Mouse (Mus musculus): ENCODE results near the gene Gm2004. TPM values are rescaled to one million over a fixed set of nuclear protein-coding genes. Genes with fewer than 3 reads are reported as not detected.

Gene Gm2004
- 6.0 TPM for polyA plus RNA-seq (2014; fragmentation: Illumina TruSeq; extraction: RNeasy Lipid Tissue Mini Kit (QIAGEN cat#74804); ENCODE audit: insufficient read depth, low read depth, low replicate concordance)

GRCm38 (mm10) chr2:176149725-176150124, at the start of gene Gm2004:
Gene Gm2004, minus strand, starts transcription at chr2:176149825.

Other genes with a start within 250 kb of the Gm2004 start
- gene Zfp966, start 218.7 kb downstream of the Gm2004 start, polyA plus RNA-seq (2014; fragmentation: Illumina TruSeq; extraction: RNeasy Lipid Tissue Mini Kit (QIAGEN cat#74804); ENCODE audit: insufficient read depth, low read depth, low replicate concordance), result 1.8 TPM
- gene Gm2026, start 184.5 kb downstream of the Gm2004 start, polyA plus RNA-seq (2014; fragmentation: Illumina TruSeq; extraction: RNeasy Lipid Tissue Mini Kit (QIAGEN cat#74804); ENCODE audit: insufficient read depth, low read depth, low replicate concordance), result 3.2 TPM
- gene 2210418O10Rik, start 76.7 kb upstream of the Gm2004 start, polyA plus RNA-seq (2014; fragmentation: Illumina TruSeq; extraction: RNeasy Lipid Tissue Mini Kit (QIAGEN cat#74804); ENCODE audit: insufficient read depth, low read depth, low replicate concordance), result 4.9 TPM
- gene Gm11009, start 169.7 kb upstream of the Gm2004 start, polyA plus RNA-seq (2014; fragmentation: Illumina TruSeq; extraction: RNeasy Lipid Tissue Mini Kit (QIAGEN cat#74804); ENCODE audit: insufficient read depth, low read depth, low replicate concordance), result not detected